8 mouse cellular contexts compared by ENCODE assay signal in the genomic region with DNA sequence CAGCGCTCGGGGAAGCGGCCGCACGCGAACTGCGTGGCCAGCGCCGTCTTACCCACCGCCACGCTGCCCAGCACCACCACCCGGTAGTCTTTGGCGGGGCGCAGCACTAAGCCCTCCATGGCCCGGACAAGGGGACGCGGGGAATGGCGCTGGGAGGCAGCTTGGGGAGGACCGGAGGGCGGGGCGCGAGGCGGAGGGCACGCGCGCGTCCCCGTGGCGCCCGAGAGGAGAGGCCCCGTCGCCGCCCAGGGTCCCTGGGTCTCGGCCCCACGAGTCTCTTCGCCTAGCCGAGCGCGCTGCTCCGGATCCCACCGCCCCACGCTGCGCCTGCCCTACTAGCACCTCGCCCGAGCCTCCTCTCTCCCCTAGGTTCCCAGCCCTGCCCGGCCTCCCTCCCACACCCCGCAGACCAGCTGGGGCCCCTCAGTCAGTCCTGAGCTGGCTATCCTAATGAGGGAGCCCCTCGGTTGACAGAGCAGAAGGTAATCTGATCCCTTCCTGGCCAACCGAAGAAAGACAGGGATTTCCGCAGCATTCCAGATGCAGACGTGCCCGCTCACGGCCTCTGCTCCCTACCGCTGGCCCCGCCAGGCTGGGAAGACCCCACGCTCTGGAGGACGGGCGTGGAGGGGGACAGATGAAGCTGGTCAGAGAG. TPM values are rescaled to one million over a fixed set of nuclear protein-coding genes. Genes with fewer than 3 reads are reported as not detected.
A peak's percentile ranks its signal among the peaks of the same experiment; 100 is the strongest.
DNase-seq lines count a peak whose midpoint lies in the region; ATAC-seq and TF ChIP-seq lines count a peak whose summit lies in the region.

Gene Gm266 (minus strand): TSS at position 172 of the 655 bp plus-strand sequence.

- peaks cover 56% of the 10 kb centered on the region for H3K27me3 ChIP-seq in lung, embryonic 15.5 days
- H3K27me3 ChIP-seq in heart, embryonic 16.5 days (ENCODE audit: control insufficient read depth, insufficient read depth, low read length), result peaks cover 56% of the 10 kb centered on the region
- H3K27me3 ChIP-seq in limb, embryonic 14.5 days (ENCODE audit: control insufficient read depth, insufficient read depth, low read length), result peaks cover 40% of the 10 kb centered on the region
- H3K27me3 ChIP-seq in neural tube, embryonic 15.5 days (replicated peaks), result peaks cover 68% of the 10 kb centered on the region

- WGBS in lung, embryonic 15.5 days, result under 1% methylated on average over 51 of the region's 58 CpGs
- WGBS in heart, embryonic 16.5 days, result 1% methylated on average over 54 of the region's 58 CpGs
- WGBS in limb, embryonic 14.5 days, result 1% methylated on average over 42 of the region's 58 CpGs
- WGBS in neural tube, embryonic 15.5 days, result under 1% methylated on average over 44 of the region's 58 CpGs

- TF ChIP-seq POLR2A in limb, embryonic 14.5 days (IDR thresholded peaks at IDR 0.05; ENCODE audit: borderline replicate concordance, extremely low read depth, insufficient read depth, insufficient read length), result no peak

- peak within 1 kb of the TSS; percentile 51 for H3K4me3 ChIP-seq in lung, embryonic 15.5 days
- peak within 1 kb of the TSS; percentile 55 for H3K4me3 ChIP-seq in heart, embryonic 16.5 days (ENCODE audit: low read length)
- H3K4me3 ChIP-seq in limb, embryonic 14.5 days (replicated peaks; ENCODE audit: low read length), result peak within 1 kb of the TSS; percentile 49
- H3K4me3 ChIP-seq in neural tube, embryonic 15.5 days (replicated peaks), result peak within 1 kb of the TSS; percentile 38

- H3K27ac ChIP-seq in lung, embryonic 15.5 days, result no peak within 1 kb of the TSS
- H3K27ac ChIP-seq in heart, embryonic 16.5 days (ENCODE audit: low read length), result no peak within 1 kb of the TSS
- no peak within 1 kb of the TSS for H3K27ac ChIP-seq in limb, embryonic 14.5 days (replicated peaks; ENCODE audit: low read depth, low read length)
- no peak within 1 kb of the TSS for H3K27ac ChIP-seq in neural tube, embryonic 15.5 days (replicated peaks)

- no peak for DNase-seq in lung, adult 18-20 months
- DNase-seq in embryo, embryonic 10.5 days (ENCODE audit: low spot score), result peak; percentile 83
- DNase-seq in limb, embryonic 14.5 days (ENCODE audit: low spot score), result peak; percentile 61
- no peak for DNase-seq in spleen, postnatal 14 days (ENCODE audit: low spot score in 2 of 2)
- DNase-seq in adipocyte (ENCODE audit: low spot score), result no peak

- peak within 1 kb of the TSS; percentile 39 for H3K9ac ChIP-seq in lung, embryonic 15.5 days
- H3K9ac ChIP-seq in heart, embryonic 16.5 days (ENCODE audit: low read length), result peak within 1 kb of the TSS; percentile 37
- peak within 1 kb of the TSS; percentile 51 for H3K9ac ChIP-seq in limb, embryonic 14.5 days (ENCODE audit: low read depth, low read length, severe bottlenecking)
- H3K9ac ChIP-seq in neural tube, embryonic 15.5 days (replicated peaks), result peak within 1 kb of the TSS; percentile 35; the same call in 1 of the 2 replicates

- no peaks in the 10 kb centered on the region for H3K36me3 ChIP-seq in lung, embryonic 15.5 days
- no peaks in the 10 kb centered on the region for H3K36me3 ChIP-seq in heart, embryonic 16.5 days (ENCODE audit: control insufficient read depth, insufficient read depth)
- no peaks in the 10 kb centered on the region for H3K36me3 ChIP-seq in limb, embryonic 14.5 days (ENCODE audit: control insufficient read depth, insufficient read depth, low read length)
- no peaks in the 10 kb centered on the region for H3K36me3 ChIP-seq in neural tube, embryonic 15.5 days

- H3K4me1 ChIP-seq in lung, embryonic 15.5 days, result peaks cover 19% of the 10 kb centered on the region
- H3K4me1 ChIP-seq in heart, embryonic 16.5 days (ENCODE audit: control insufficient read depth, insufficient read depth, low read length), result peaks cover 8% of the 10 kb centered on the region
- H3K4me1 ChIP-seq in limb, embryonic 14.5 days (ENCODE audit: control insufficient read depth, insufficient read depth, low read length), result peaks cover 13% of the 10 kb centered on the region
- H3K4me1 ChIP-seq in neural tube, embryonic 15.5 days, result peaks cover 22% of the 10 kb centered on the region

- peak within 1 kb of the TSS; percentile 89 for H3K4me2 ChIP-seq in lung, embryonic 15.5 days
- peak within 1 kb of the TSS; percentile 73 for H3K4me2 ChIP-seq in heart, embryonic 16.5 days (ENCODE audit: low read depth, low read length)
- H3K4me2 ChIP-seq in limb, embryonic 14.5 days (replicated peaks; ENCODE audit: low read depth, low read length, severe bottlenecking), result peak within 1 kb of the TSS; percentile 84
- peak within 1 kb of the TSS; percentile 61 for H3K4me2 ChIP-seq in neural tube, embryonic 15.5 days

- peak; percentile 86 for ATAC-seq in lung, embryonic 15.5 days (ENCODE audit: borderline replicate concordance, extremely low read depth, low FRiP score, low TSS enrichment)
- peak; percentile 72 for ATAC-seq in heart, embryonic 16.5 days (replicated peaks; ENCODE audit: extremely low read depth, insufficient read depth, low FRiP score)
- peak; percentile 83 for ATAC-seq in limb, embryonic 14.5 days (ENCODE audit: low FRiP score, low read depth)
- ATAC-seq in neural tube, embryonic 15.5 days (ENCODE audit: low FRiP score), result peak; percentile 24; the same call in 1 of the 2 replicates

- H3K9me3 ChIP-seq in lung, embryonic 15.5 days, result no peaks in the 10 kb centered on the region
- no peaks in the 10 kb centered on the region for H3K9me3 ChIP-seq in heart, embryonic 16.5 days (replicated peaks; ENCODE audit: control insufficient read depth, low read length)
- no peaks in the 10 kb centered on the region for H3K9me3 ChIP-seq in limb, embryonic 14.5 days (ENCODE audit: control insufficient read depth, low read length)
- H3K9me3 ChIP-seq in neural tube, embryonic 15.5 days (replicated peaks), result no peaks in the 10 kb centered on the region

RNA-seq across cellular contexts. Expression of gene Gm266, which starts in this region (rescaled TPM):
- polyA plus RNA-seq in lung, embryonic 15.5 days (2015; fragmentation: Nextera tagmentation; extraction: Ambion mirVana), result 7.0 and 7.1 TPM in 2 replicates
- polyA plus RNA-seq in heart, embryonic 16.5 days (2015; fragmentation: Nextera tagmentation; extraction: Ambion mirVana), result 2.6 and 6.1 TPM in 2 replicates
- 14.8 and 15.5 TPM in 2 replicates for polyA plus RNA-seq in limb, embryonic 14.5 days (2012; rRNA removed)
- 14.7 and 14.8 TPM in 2 replicates for polyA plus RNA-seq in limb, embryonic 14.5 days (2014; fragmentation: Nextera tagmentation; extraction: Ambion mirVana)
- 2.9 and 12.0 TPM in 2 replicates for polyA plus RNA-seq in neural tube, embryonic 15.5 days (2015; fragmentation: Nextera tagmentation; extraction: Ambion mirVana)

Comparison
In these comparisons a context has a peak if more than half of its experiments do, and no peak if none do; other contexts are left out.
1. ATAC-seq: peak in every context shown above with its lines; median percentile 86 in lung, embryonic 15.5 days; 83 in limb, embryonic 14.5 days; 72 in heart, embryonic 16.5 days; 24 in neural tube, embryonic 15.5 days.
2. DNase-seq: peak in embryo, embryonic 10.5 days (single experiment) and limb, embryonic 14.5 days (single experiment); none in lung, adult 18-20 months (0 of 2), spleen, postnatal 14 days (0 of 2) and adipocyte (single experiment).
3. Peak in every context shown above with its lines, with median percentiles within 50 percentile points of each other: H3K4me2 ChIP-seq, H3K4me3 ChIP-seq and H3K9ac ChIP-seq.